Mouse (Mus musculus) B cell, adult 2 months (primary cell): ENCODE measurements at regions not wholly inside any gene's neighbourhood (a gene's known extent, or its start where the extent isn't known, plus 50 kb on each side); places are given as distances from the start of the nearest gene placed in this dataset.

ENCODE experiments used
- DNase-seq, 2 experiments: peaks; one replicate each; pipeline ENCODE4 v3.0.0; 2022

GRCm38 (mm10) chr13:16100253-16100652 lies 88.6 kb downstream of the Inhba start:
- no peak for DNase-seq

GRCm38 (mm10) chr13:16114837-16115236 lies 103.2 kb downstream of the Inhba start:
- no peak for DNase-seq

GRCm38 (mm10) chr13:16146686-16147085 lies 135.0 kb downstream of the Inhba start:
- no peak for DNase-seq

GRCm38 (mm10) chr13:16154926-16155325 lies 143.3 kb downstream of the Inhba start:
- DNase-seq = no peak

GRCm38 (mm10) chr13:16165204-16165894 lies 153.7 kb downstream of the Inhba start:
- no peak for DNase-seq

GRCm38 (mm10) chr13:16196692-16197091 lies 185.0 kb downstream of the Inhba start:
- DNase-seq = no peak

GRCm38 (mm10) chr13:16200046-16200445 lies 188.4 kb downstream of the Inhba start:
- DNase-seq = no peak

GRCm38 (mm10) chr13:16203147-16203546 lies 191.5 kb downstream of the Inhba start:
- DNase-seq = no peak

GRCm38 (mm10) chr13:16204097-16204496 lies 192.4 kb downstream of the Inhba start:
- DNase-seq = no peak

GRCm38 (mm10) chr13:16211482-16211881 lies 199.8 kb downstream of the Inhba start:
- no peak for DNase-seq

GRCm38 (mm10) chr13:16219877-16220276 lies 208.2 kb downstream of the Inhba start:
- DNase-seq = no peak

- no peak for DNase-seq
Observed at GRCm38 (mm10) chr13:16222942-16223600, 211.4 kb downstream of the Inhba start.

- DNase-seq = peak; percentile 3 to 4
Observed at GRCm38 (mm10) chr13:16261145-16261544, 249.5 kb downstream of the Inhba start.

- no peak for DNase-seq
Observed at GRCm38 (mm10) chr13:16279974-16280373, 268.3 kb downstream of the Inhba start.

GRCm38 (mm10) chr13:16280742-16281141 lies 269.1 kb downstream of the Inhba start:
- DNase-seq = no peak

GRCm38 (mm10) chr13:16281777-16282176 lies 270.1 kb downstream of the Inhba start:
- DNase-seq = no peak

- DNase-seq = no peak
Observed at GRCm38 (mm10) chr13:16282230-16282629, 270.6 kb downstream of the Inhba start.

- no peak for DNase-seq
Observed at GRCm38 (mm10) chr13:16283336-16283735, 271.7 kb downstream of the Inhba start.

GRCm38 (mm10) chr13:16289633-16290032 lies 278.0 kb downstream of the Inhba start:
- no peak for DNase-seq

GRCm38 (mm10) chr13:16290784-16291183 lies 279.1 kb downstream of the Inhba start:
- no peak for DNase-seq

GRCm38 (mm10) chr13:16291661-16292291 lies 280.1 kb downstream of the Inhba start:
- DNase-seq = no peak

- no peak for DNase-seq
Observed at GRCm38 (mm10) chr13:16299756-16300155, 288.1 kb downstream of the Inhba start.

GRCm38 (mm10) chr13:16314669-16315068 lies 303.0 kb downstream of the Inhba start:
- DNase-seq = no peak

- DNase-seq = no peak
Observed at GRCm38 (mm10) chr13:16315689-16316088, 304.0 kb downstream of the Inhba start.
